Mouse (Mus musculus): ENCODE measurements at regions not wholly inside any gene's neighbourhood (a gene's known extent, or its start where the extent isn't known, plus 50 kb on each side); places are given as distances from the start of the nearest gene placed in this dataset.

DNA sequence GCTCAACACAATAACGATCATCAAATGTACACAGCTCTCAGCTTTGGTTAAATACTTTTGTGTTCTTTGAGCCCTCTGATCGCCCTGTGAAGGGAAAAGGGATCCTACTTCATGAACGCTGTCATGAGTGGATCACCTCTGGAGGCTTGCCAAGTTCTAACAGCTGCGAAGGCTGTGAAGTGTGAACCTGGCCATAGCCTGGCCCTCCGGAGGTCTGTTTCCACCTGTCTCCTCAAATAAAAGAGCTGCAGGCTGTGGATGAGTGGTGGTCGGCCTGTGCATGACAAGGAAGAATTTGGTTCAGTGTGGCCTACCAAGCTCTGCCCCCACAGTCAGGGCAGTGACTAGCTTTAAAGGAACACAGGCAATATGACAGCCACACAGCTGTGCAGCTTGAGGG lies 122.0 kb downstream of the Gm12728 start:
- no peak for DNase-seq (ENCODE audit: low spot score in 2 of 2)

DNA sequence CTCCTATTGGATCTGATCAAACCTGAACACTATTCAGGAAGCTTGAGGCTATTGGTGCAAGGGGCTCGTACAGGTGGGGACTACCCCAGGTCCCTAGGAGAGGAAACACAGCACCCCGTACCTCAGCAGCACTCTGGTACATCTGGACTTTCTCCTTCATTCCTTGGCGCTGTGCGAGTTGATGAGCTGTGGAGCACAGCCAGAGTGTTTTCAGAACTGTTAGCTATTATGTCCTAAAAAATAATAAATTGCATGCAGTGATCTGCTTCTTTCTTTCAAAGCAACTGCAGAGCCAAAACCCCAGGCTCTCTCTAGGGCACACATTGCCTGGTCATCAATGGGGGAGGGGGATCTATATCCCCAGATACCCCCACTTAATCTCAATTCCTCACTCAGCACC lies 122.6 kb downstream of the Gm12728 start:
- no peak for DNase-seq (ENCODE audit: low spot score in 2 of 2)

GRCm38 (mm10) chr4:105914996-105915395 lies 125.3 kb downstream of the Gm12728 start:
- DNase-seq (ENCODE audit: low spot score in 2 of 2) = no peak

GRCm38 (mm10) chr4:105916229-105916628 lies 126.6 kb downstream of the Gm12728 start:
- DNase-seq (ENCODE audit: low spot score in 2 of 2) = no peak

DNA sequence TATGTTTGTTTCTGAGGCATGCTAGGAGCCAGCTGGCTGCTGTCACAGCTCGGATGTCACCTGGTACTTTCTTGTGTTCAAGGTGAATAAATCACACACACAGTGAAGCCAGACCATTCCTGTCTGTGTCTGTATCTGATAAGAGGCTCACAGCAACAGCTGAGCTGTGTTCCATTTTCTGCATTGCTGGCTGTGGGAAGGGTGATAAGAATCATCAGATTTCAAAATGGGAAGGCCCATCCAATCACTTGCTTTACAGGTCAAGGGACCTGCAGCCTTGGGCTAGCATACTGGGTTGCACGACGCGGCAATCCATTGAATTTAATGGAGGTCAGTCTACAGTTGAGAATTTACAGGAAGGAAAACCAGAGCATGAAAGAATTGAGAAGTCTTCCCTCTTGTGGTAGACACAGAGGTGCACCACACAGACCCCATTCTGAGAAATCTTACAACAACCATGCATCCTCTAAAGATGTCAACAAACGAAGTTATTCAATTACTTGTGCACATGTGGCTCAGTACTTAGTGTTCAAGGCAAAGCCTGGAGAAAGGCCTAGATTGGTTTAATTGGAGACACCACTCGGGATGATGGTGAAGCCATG lies 135.2 kb downstream of the Gm12728 start:
- no peak for DNase-seq (ENCODE audit: low spot score in 2 of 2)

DNA sequence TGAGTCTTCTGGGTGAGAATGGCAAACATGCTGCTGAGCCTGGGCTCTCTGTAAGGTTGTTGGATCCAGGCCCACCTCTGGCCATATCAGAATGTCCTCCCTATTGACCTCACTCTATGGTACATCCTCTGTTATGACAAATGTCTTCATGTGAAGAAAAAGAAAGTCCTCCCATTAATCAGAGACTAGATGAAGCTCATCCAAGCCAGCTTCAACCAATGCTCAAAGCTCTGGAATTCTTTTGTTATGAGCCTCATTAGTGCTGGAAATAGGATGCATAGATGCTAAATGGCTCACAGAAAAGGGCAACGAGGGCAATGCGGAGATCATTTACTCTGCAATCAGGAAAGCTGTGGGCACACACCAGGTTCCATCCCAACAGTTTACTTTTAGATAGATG lies 135.8 kb downstream of the Gm12728 start:
- no peak for DNase-seq (ENCODE audit: low spot score in 2 of 2)

GRCm38 (mm10) chr4:105929658-105930057 lies 140.0 kb downstream of the Gm12728 start:
- no peak for DNase-seq (ENCODE audit: low spot score in 2 of 2)

DNA sequence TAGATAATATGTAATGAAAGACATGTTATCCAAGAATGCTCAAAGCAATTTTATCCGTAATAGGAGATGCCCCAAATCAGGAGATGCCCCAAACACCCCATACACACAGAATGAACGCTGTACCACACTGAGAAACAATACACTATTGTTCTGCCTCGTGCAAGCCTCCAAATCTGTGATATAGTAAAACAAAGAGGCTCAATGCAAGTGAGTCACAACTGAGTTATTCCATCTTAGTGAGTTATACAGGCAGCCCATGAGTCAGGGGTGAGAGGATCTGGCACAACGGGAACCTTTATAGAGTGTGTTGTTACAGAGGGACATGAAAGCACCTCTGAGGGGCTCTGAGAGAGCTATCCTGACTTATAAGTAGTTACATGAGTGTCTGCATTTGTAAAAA lies 145.3 kb downstream of the Gm12728 start:
- DNase-seq (ENCODE audit: low spot score in 2 of 2) = no peak

DNA sequence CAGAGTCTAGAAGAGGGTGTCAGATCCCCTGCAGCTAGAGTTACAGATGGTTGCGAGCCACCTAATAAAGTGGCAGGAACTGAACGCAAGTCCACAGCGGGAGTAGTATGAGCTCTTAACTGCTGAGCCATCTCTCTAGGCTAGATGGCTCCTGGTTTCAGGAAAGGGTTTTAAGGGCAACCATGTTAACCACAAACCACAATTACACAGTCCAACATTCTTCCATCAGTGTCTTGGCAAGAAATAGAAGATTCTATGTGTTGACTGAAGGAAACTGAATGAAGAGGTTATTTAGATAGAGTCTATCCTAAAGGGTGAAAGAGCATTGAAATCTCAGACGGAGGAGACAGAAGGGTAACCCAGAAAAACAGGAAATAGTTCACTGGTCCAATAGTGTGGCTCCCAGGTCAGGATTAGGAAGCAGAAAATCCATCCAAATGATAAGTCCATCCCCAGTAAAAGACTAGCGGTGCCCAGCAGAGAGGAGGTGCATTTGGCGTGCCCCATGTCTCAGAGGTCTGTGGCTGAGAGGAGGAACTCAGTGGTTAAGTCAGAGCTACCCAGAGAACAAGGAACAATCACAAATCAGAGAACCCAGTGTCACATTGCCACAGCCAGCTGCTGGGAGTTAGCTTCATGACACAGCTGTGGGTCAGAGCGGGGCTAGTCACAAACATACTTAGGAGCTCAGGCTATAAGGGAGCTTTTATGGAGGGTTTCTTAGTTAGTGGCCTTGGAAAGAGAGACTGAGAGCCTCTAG lies 147.3 kb downstream of the Gm12728 start:
- DNase-seq (ENCODE audit: low spot score in 2 of 2) = no peak

- no peak for DNase-seq (ENCODE audit: low spot score in 2 of 2)
These were observed 147.9 kb downstream of the Gm12728 start for GRCm38 (mm10) chr4:105937587-105937986.

DNA sequence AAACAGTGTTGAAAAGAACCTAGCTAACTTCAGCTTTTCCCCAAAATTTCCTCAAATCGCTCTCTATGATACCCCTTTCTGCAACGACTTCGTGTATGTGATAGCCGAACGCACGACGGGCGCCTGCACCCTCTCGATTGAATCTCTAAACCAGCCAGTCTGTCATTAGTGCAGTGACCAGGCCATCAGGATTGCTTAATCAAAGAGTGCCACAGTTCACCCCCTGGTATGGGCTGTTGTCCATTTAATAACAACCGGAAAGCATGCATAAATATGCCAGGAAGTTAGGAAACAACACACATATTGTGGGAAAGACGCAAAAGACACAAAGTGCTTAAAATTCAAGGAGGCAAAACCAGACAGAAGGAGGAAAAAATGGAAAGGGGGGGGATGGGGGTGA lies 149.2 kb downstream of the Gm12728 start:
- no peak for DNase-seq (ENCODE audit: low spot score in 2 of 2)

- DNase-seq (ENCODE audit: low spot score in 2 of 2) = no peak
These were observed 150.0 kb downstream of the Gm12728 start for GRCm38 (mm10) chr4:105939636-105940199.

GRCm38 (mm10) chr4:105940891-105941290 lies 151.2 kb downstream of the Gm12728 start:
- no peak for DNase-seq (ENCODE audit: low spot score in 2 of 2)

DNA sequence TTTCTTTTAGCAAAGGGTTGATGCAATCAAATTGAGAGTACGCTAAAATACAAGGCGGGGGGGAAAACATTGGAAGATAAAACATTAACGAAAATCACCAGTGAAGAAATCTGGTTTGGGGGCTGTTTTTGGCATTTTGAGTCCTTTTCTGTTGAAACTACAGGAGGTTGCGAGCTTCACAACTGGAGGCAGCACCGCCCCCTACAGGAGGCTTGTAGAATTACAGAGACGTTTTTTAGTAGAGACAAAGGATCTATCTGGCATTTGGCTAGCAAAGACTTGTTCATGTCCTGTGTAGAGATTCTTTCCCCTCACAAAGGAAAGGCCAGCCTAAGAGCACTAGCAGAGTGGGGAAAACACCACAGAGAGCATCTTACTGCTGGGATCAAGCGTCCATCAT lies 152.1 kb downstream of the Gm12728 start:
- DNase-seq (ENCODE audit: low spot score in 2 of 2) = peak in 1 of 2 experiments; percentile 26

- DNase-seq (ENCODE audit: low spot score in 2 of 2) = no peak
These were observed 155.3 kb downstream of the Gm12728 start for GRCm38 (mm10) chr4:105944962-105945361.

DNA sequence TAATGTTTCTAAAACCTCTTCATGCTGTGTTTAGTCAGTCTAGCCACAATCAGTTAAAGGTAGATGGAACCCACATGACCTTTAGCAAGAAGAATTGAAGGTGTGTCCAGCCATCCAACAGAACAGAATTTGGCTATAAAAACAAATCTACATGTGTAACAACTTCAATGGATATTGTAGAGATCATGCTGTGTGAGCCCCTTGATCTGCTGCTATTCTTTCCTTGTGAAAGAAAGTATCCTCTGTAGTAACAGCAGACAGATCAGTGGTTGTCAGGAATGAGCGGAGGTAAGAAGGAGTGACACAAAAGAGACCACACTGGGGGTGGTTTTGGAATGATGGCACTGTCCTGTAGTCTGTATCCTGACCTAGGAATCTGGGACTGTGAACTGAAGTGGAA lies 156.3 kb downstream of the Gm12728 start:
- DNase-seq (ENCODE audit: low spot score in 2 of 2) = no peak

DNA sequence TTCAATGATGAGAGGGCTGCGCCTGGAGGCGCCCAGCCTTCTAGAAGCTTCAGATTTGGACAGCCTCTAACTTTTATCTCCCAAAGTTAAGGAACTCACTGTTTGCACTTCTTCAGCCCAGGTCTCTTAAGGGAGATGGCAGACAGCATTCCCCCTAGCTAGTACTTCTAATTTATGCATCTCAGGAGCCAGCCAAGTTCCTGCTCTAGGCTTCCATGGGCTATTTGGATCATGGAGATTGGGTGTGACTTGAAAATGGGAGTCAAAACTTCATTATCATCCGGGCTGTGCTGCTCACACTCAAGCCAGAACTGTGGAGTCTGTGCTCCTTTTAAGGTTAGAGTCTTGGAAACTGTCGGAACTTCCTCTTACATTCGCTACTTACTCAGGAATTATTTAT lies 158.7 kb downstream of the Gm12728 start:
- no peak for DNase-seq (ENCODE audit: low spot score in 2 of 2)

DNA sequence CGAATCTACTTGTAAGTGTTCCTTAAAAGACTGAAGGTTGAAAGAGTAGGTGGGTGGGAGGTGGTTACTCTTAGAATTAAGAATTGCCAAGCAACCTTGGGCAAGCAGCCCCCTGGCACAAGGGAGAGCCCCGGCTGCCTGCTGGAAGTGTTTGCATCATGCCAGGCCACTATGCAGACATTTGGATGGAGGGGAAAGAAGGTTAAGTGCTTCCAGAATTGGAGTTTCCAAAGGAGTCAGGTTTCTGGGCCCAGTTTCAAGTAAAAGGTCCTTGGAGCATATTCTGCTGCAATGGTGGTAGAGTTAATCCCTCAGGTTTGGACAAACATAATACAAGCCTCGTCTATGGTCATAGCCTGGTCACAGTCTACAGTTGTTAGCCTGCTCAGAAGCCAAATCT lies 162.7 kb downstream of the Gm12728 start:
- DNase-seq (ENCODE audit: low spot score in 2 of 2) = no peak

DNA sequence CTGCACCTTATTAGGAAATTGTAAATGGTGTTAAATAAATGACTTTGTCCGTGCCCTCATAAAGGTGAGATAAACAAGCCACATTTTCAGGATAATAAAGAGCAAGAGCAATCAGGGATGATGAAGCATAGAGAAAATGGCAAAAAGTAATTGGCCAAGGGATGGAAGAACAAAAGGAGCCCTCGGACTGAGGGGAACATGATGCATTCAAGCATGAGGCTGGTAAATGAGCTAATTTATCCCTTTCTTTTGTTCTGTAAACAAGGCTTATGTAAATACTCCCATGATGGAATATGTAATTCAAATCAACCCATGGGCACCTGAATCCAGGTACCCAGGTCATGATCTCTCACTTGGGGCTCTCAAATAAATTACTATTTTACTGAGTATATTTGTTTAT lies 166.8 kb downstream of the Gm12728 start:
- DNase-seq (ENCODE audit: low spot score in 2 of 2) = no peak

DNA sequence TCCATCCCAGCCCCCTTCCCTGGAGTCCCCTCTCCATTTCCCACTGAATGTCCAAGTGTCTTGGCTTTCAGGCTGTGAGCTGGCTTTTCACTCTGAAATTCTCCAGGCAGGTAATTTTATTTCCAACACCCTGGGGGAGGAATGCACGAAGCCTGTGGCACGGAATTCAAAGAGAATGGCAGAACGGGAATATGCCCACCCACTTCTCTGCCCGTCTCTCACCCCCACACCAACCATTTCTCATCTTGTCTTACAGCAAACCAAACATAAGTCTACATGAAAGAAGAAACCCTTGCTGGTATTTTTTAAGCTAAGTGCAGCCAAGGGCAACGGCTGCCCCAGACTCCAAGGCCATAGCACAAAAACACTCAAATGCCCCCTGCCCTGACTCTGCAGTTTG lies 168.7 kb downstream of the Gm12728 start:
- no peak for DNase-seq (ENCODE audit: low spot score in 2 of 2)

- no peak for DNase-seq (ENCODE audit: low spot score in 2 of 2)
These were observed 172.2 kb downstream of the Gm12728 start for GRCm38 (mm10) chr4:105961686-105962360.

GRCm38 (mm10) chr4:105962542-105962941 lies 172.9 kb downstream of the Gm12728 start:
- no peak for DNase-seq (ENCODE audit: low spot score in 2 of 2)
